Mouse (Mus musculus) forebrain, embryonic 11.5 days (tissue): Measurements from ENCODE around the gene Atp2c2. TPM values are rescaled to one million over a fixed set of nuclear protein-coding genes. Genes with fewer than 3 reads are reported as not detected.

Source experiments
- ATAC-seq: fragments of 200-750 bp; cut with Nextera tagmentation; replicated peaks from 2 replicates; pipeline ENCODE4 v1.8.0; 2017; ENCODE audit warnings: moderate TSS enrichment; ENCODE audit not compliant: low FRiP score
- DNase-seq: peaks from one replicate; pipeline ENCODE4 v3.0.0-alpha.2; 2017; ENCODE audit warnings: low spot score
- H3K27ac ChIP-seq: fragments of 300-500 bp; sonication (generic); 2 replicates; pipeline ENCODE4 v1.5.1; 2014; ENCODE audit warnings: low read depth, low read length
- H3K27me3 ChIP-seq: fragments of 300-500 bp; sonication (generic); 2 replicates; pipeline ENCODE4 v1.6.1; 2014; ENCODE audit warnings: mild to moderate bottlenecking, low read length, mixed read lengths; ENCODE audit not compliant: control insufficient read depth, insufficient read depth
- H3K36me3 ChIP-seq: fragments of 300-500 bp; sonication (generic); 2 replicates; pipeline ENCODE4 v1.6.1; 2014; ENCODE audit warnings: mild to moderate bottlenecking, low read length, moderate library complexity, mixed read lengths; ENCODE audit not compliant: control insufficient read depth, insufficient read depth
- H3K4me1 ChIP-seq: fragments of 300-500 bp; sonication (generic); replicated peaks from 2 replicates; pipeline ENCODE4 v1.6.1; 2014; ENCODE audit warnings: low read length, mixed read lengths; ENCODE audit not compliant: control insufficient read depth, insufficient read depth
- H3K4me2 ChIP-seq: fragments of 300-500 bp; sonication (generic); 2 replicates; pipeline ENCODE4 v1.6.1; 2014; ENCODE audit warnings: low read depth, mild to moderate bottlenecking, low read length, moderate library complexity, mixed read lengths; ENCODE audit not compliant: severe bottlenecking
- H3K4me3 ChIP-seq: fragments of 300-500 bp; sonication (generic); 2 replicates; pipeline ENCODE4 v1.5.1; 2014; ENCODE audit warnings: low read depth, low read length
- H3K9ac ChIP-seq: fragments of 300-500 bp; sonication (generic); 2 replicates; pipeline ENCODE4 v1.6.1; 2014; ENCODE audit warnings: low read length
- H3K9me3 ChIP-seq: fragments of 300-500 bp; sonication (generic); 2 replicates; pipeline ENCODE4 v1.6.1; 2016; ENCODE audit warnings: low read length, mixed read lengths; ENCODE audit not compliant: control insufficient read depth
- WGBS: fragments of 180-500 bp; shearing (Covaris S2); extraction: QIAGEN DNeasy Blood & Tissue Kit; methylation state at CpG from one replicate; pipeline ENCODE4 v1.1.7; 2014; 5-methylcytosine and 5-hydroxymethylcytosine counted together
- polyA plus RNA-seq: library from polyadenylated mRNA; unstranded; fragments of >200 nt; fragmentation: Nextera tagmentation; extraction: Ambion mirVana; gene quantifications from 2 replicates; pipeline ENCODE4 v1.2.1, GENCODE M21; 2014

Gene Atp2c2
- polyA plus RNA-seq, 1 experiment from 2014 or later = 1.0 TPM

- no peak for DNase-seq
- no peak overlapping the region for H3K4me3 ChIP-seq
- WGBS = 84% methylated on average over 6 of the region's 6 CpGs
- 0 out of 2 replicates have a peak, but pooled peaks cover 2% of the 10 kb centered on the region for H3K4me1 ChIP-seq
- H3K36me3 ChIP-seq = no peaks in the 10 kb centered on the region
- H3K27ac ChIP-seq = no peak overlapping the region
- H3K4me2 ChIP-seq = no peak overlapping the region
- no peaks in the 10 kb centered on the region for H3K27me3 ChIP-seq
- H3K9me3 ChIP-seq = no peaks in the 10 kb centered on the region
- H3K9ac ChIP-seq = no peak overlapping the region
- ATAC-seq = no peak
Observed at GRCm38 (mm10) chr8:119690602-119691001, 9.2 kb upstream of the Atp2c2 start.

DNA sequence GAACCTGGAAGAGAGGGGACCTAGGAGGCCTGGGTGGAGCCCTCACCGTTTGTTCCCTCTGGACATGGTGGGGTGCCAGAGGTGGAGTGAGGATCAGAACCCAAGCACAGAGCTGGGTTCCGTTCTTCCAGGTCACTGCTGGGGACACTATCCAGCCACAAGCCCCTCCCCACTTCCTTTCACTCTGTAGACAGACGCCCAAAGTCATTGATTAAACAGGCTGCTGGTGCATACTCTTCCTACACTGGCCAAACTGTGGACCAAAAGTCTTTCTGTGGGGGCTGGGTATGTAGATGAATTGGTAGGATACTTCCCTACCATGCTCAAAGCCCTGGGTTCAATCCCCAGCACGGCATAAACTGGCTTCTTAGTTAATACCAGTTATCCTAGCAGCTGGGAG is 7.8 kb upstream of the Atp2c2 start:
- H3K27ac ChIP-seq = no peak overlapping the region
- ATAC-seq (no peak), DNase-seq (no peak)
- H3K27me3 ChIP-seq = no peaks in the 10 kb centered on the region
- H3K4me2 ChIP-seq = no peak overlapping the region
- H3K9ac ChIP-seq = no peak overlapping the region
- 74% methylated on average over 4 of the region's 4 CpGs for WGBS
- H3K4me3 ChIP-seq = no peak overlapping the region
- H3K9me3 ChIP-seq = no peaks in the 10 kb centered on the region
- 0 out of 2 replicates have a peak, but pooled peaks cover under 1% of the 10 kb centered on the region for H3K4me1 ChIP-seq
- H3K36me3 ChIP-seq = no peaks in the 10 kb centered on the region

DNA sequence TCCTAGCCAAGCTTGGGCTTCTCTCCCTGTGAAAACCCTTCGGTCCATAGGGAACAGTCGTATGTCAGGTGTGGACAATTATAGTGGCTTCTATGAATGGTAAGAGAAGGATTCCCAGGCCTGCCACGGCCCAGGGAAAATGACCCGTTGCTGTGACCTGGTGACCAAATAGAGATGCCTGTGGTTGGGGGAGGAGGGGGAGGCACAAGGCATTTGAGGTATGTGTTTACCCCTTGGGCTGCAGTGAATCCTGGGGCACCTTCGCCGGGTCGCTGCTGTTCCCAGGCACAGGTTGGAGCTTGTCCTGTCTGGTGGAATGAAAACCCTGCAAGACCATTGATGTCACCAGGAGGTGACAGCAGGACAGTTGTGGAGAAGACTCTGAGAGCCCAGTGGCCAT is 5.1 kb upstream of the Atp2c2 start:
- no peak for DNase-seq
- Histone ChIP-seq H3K27me3 (peaks cover 15% of the 10 kb centered on the region), H3K4me3 (no peak overlapping the region), H3K4me2 (no peak overlapping the region), H3K9ac (no peak overlapping the region), H3K9me3 (no peaks in the 10 kb centered on the region), H3K4me1 (no peaks in the 10 kb centered on the region), H3K36me3 (no peaks in the 10 kb centered on the region), H3K27ac (no peak overlapping the region)
- no peak for ATAC-seq
- 80% methylated on average over 7 of the region's 7 CpGs for WGBS

DNA sequence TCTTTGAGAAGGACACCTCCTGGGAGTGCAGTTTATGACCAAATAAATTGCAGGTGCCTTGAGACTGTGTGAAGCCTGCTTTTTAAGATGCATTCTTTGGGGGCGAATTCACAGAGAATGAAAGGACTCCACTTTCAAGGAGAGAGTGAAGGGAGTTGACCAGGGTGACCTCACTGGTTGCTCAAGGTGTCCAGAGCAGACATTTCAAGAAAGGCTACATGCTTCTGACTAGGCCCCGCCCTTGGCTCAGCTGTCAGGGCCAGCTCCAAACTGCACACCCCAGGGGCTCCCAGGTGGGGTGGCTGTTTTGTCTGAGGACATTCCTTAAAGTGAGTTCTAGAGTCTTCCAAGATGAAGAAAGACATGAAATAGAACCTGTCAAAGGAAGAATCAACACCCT is 2.6 kb upstream of the Atp2c2 start:
- Histone ChIP-seq H3K9me3 (no peaks in the 10 kb centered on the region), H3K4me1 (no peaks in the 10 kb centered on the region; the same call in 1 of the 2 replicates), H3K27me3 (peaks cover 27% of the 10 kb centered on the region), H3K36me3 (no peaks in the 10 kb centered on the region), H3K4me3 (no peak overlapping the region), H3K9ac (no peak overlapping the region), H3K4me2 (no peak overlapping the region), H3K27ac (no peak overlapping the region)
- no peak for DNase-seq
- 82% methylated on average over 2 of the region's 2 CpGs for WGBS
- no peak for ATAC-seq

DNA sequence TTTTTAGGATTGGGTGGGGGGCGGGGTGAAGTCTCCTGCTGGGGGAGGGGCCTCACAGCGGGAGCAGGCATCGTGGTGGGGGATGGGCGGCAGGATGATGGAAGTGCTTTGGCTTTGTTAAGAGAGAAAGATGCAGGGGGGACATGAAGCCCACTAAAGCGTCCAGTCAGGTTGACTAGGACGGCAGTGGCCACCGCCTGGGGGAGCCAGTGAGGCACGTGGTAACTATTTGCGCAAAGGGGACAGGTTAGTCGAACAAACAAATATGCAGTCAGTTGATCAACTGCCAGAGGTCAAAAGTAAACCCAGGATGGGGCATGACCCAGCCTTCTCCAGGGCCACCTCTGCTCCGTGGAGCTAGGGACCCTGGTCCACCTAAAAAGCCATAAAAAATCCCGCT is 849 bp upstream of the Atp2c2 start:
- Histone ChIP-seq H3K27ac (no peak overlapping the region), H3K27me3 (peaks cover 29% of the 10 kb centered on the region), H3K4me2 (no peak overlapping the region), H3K36me3 (no peaks in the 10 kb centered on the region), H3K9ac (no peak overlapping the region), H3K4me3 (no peak overlapping the region), H3K4me1 (no peaks in the 10 kb centered on the region; the same call in 1 of the 2 replicates), H3K9me3 (no peaks in the 10 kb centered on the region)
- under 1% methylated on average over 11 of the region's 12 CpGs for WGBS
- ATAC-seq = no peak
- DNase-seq = peak; percentile 71

DNA sequence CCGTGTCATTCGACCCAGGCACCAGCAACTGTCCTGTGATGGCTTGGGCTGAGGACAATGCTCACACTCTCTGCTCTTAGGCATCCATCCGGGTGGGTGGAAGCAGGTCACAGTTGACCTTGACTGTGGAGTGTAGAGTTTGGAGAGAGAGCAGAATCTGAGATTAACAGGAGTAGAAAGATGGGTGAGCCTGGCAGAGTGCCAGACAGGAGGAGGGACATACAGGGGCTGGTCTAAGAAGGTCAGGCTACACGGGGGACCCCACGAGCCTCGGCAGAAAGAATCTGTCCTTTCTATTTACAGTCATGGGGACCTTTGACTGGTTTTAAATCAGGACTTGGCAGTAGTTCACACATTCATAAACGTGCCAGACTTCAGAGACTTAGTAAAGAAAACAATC is 3.2 kb downstream of the Atp2c2 start:
- Histone ChIP-seq H3K4me1 (no peaks in the 10 kb centered on the region; the same call in 1 of the 2 replicates), H3K4me2 (no peak overlapping the region), H3K27me3 (peaks cover 29% of the 10 kb centered on the region), H3K27ac (no peak overlapping the region), H3K9me3 (no peaks in the 10 kb centered on the region), H3K4me3 (no peak overlapping the region), H3K36me3 (no peaks in the 10 kb centered on the region), H3K9ac (no peak overlapping the region)
- ATAC-seq (no peak), DNase-seq (no peak)
- WGBS = 83% methylated on average over 7 of the region's 7 CpGs

DNA sequence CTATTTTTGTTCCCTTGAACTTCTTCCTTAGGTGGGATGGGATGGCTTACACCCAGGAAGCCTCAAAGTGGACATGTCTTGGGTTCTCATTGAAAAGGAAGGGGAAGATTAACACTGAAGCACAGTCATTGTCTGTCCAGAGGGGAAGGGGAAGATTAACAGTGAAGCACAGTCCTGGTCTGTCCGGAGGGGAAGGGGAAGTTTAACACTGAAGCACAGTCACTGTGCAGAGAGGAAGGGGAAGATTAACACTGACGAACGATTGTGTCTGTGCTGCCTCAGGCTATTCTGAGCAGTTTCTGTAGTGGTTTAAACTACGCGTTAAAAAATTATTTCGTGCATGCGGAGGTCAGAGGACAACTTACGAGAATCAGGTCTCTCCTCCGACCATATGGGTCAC is 7.3 kb downstream of the Atp2c2 start:
- 88% methylated on average over 9 of the region's 9 CpGs for WGBS
- H3K36me3 ChIP-seq = no peaks in the 10 kb centered on the region
- H3K4me3 ChIP-seq = no peak overlapping the region
- H3K9ac ChIP-seq = no peak overlapping the region
- no peak overlapping the region for H3K27ac ChIP-seq
- no peak for DNase-seq
- peaks cover 2% of the 10 kb centered on the region; the same call in 1 of the 2 replicates for H3K27me3 ChIP-seq
- H3K9me3 ChIP-seq = no peaks in the 10 kb centered on the region
- no peak overlapping the region for H3K4me2 ChIP-seq
- no peak for ATAC-seq
- no peaks in the 10 kb centered on the region for H3K4me1 ChIP-seq

GRCm38 (mm10) chr8:119708471-119708870 is 8.7 kb downstream of the Atp2c2 start:
- no peak for ATAC-seq
- no peaks in the 10 kb centered on the region for H3K36me3 ChIP-seq
- no peaks in the 10 kb centered on the region for H3K9me3 ChIP-seq
- H3K4me1 ChIP-seq = no peaks in the 10 kb centered on the region
- H3K4me2 ChIP-seq = no peak overlapping the region
- no peaks in the 10 kb centered on the region for H3K27me3 ChIP-seq
- DNase-seq = no peak
- no peak overlapping the region for H3K4me3 ChIP-seq
- WGBS = 90% methylated on average over 8 of the region's 8 CpGs
- no peak overlapping the region for H3K27ac ChIP-seq
- no peak overlapping the region for H3K9ac ChIP-seq

GRCm38 (mm10) chr8:119708878-119709702 is 9.3 kb downstream of the Atp2c2 start:
- Histone ChIP-seq H3K36me3 (no peaks in the 10 kb centered on the region), H3K9ac (no peak overlapping the region), H3K27me3 (no peaks in the 10 kb centered on the region), H3K27ac (no peak overlapping the region), H3K4me2 (no peak overlapping the region), H3K4me3 (no peak overlapping the region), H3K4me1 (no peaks in the 10 kb centered on the region), H3K9me3 (no peaks in the 10 kb centered on the region)
- 77% methylated on average over 14 of the region's 14 CpGs for WGBS
- DNase-seq (no peak), ATAC-seq (no peak)
